Mouse (Mus musculus): ENCODE results near the gene Pard3b.

Pard3b gene

DNA sequence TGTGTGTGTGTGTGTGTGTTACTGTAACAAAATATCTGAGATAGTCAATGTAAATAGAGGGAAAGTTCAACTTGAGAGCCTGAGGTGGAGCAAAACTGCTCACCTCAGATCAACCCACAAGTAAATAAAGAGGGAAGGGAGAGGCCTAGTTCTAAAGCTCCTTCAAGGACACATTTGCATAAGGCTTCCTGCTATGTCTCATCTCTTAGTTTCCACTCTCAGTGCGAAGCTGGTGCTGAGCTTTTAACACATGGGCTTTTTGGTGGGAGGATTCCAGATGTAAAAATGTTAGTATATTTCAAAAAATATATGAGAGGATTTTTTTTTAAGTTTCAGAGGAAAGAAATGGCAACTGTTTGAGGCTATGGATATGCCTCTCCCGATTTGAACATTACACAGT is 294.9 kb downstream of the Pard3b start:
- DNase-seq: no peak

DNA sequence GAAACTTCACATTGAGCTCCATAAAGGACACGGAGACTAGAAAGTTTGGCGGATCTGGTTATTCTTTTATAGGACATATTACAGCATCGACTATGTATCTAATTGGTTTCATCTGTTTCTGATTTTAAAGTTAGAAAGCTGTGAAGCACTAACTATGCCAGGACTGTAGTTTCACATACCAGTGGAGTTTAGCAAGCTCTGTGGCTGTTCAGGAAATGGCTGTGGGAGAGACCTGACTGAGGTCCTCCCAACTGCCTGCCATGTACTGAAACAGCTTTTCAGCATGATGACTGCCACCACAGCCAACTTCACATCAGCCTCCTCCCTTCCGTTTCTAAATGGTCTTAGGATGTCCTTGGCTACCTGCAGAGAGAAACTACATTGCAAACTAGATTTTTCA is 296.1 kb downstream of the Pard3b start:
- no peak for DNase-seq

DNA sequence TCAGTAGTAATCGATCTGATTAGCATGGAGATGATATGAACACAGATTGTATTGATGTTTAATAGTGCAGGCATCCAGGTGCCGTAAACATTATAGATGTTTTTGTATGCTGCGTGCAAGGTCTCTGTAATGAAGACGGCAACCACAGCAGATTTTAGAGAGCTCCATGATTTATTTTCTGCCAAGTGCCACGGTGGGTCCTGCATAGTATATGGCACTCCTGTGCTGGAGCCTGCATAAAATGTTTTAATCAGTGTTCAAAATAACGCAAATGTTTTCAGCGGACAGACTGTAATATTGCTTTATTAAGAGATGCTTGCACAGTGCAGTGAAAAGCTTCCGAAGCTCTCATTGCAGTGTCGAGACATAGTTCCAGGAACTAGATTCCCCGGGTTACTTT is 301.3 kb downstream of the Pard3b start:
- no peak for DNase-seq

DNA sequence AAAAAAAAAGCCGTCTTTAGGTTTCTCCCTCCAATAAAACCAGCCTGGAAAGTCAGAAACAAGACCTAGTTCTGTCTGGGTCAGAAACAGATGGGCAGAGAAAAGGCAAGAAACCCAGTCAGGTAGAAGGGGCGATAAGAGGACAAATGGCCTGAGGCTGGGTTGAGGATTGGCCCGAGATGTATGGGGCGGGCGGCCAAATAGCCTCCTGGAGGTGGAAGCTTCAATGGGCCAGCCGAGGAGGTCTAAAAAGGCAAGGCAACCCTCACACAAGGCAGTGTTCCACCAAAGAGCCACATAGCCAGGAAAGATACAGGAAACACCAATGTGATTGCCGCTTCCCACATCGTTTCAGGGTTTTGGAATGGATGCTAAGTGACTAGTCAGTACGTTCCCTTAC is 322.9 kb downstream of the Pard3b start:
- no peak for DNase-seq

DNA sequence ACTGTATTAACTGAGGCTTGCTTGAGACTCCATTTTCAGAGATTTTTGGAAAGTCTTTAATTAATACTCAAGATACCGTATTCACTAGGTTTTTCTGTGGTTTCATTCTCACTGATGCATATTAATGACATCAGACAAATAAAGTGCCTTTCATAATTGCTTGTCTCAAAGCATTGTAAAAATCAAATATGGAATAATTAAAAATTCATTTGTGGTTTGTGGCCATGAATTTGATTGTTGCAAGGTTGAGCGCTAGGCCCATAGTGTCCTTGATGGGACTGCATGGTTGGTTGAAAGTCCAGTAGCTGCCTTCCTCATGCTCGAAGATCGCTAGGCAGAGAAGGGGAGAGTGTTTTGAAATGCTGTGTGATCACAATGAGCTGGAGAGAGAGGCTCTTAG is 323.9 kb downstream of the Pard3b start:
- no peak for DNase-seq

DNA sequence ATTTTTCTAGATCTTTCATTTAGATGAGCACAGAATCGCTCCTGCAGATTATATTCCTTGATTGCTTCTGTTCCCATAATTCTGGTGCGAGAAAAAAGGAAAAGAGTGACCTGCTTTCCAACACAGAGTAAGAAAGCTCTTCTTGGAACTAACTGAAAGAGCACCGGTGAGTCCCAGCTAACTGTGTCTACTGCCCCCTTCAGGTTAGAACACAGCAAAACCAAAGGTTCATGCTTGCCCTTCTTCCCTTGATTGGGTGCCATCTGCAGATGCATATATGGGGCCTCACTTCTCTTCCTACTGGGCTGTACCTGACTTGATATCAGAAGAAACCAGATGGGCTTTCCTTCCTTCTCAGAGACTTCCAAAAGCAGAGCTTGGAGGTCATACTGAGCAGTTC is 328.5 kb downstream of the Pard3b start:
- no peak for DNase-seq

DNA sequence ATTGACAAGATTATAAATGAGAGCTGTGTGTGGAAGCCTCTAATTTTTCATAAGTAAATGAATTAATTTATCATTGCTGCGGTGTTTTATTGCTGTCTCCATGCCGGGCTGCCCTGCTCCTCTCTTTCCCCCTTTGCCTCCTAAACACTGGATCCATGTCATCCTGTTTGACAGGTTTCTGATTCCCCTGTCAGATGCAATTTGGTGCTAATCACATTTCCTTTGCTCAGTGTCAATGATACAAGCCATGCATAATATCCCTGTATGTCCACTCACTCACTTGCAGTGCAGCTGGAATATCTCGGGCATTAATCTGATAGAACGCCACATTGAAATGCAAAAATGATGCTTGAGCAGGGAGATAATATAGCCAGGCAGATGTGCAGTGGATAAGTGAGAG is 329.2 kb downstream of the Pard3b start:
- no peak for DNase-seq

DNA sequence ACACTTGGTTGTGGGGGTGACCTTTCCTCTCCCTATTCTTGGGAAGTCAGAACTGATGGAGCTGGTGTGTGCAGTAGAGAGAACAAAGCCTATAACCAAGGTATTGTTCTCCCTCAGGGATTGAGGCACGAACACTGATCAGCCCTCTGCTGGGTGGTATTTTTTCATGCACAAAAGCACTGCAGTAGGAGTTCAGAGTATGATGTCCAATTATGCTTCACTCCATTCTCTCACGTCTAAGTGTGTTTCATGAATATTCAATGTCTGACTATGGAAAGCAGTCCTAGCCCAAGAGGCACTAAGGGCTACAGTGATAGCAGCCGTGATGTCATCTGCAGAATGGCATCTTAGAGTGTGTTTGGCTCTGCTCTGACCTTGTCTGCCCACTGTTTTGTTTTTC is 359.1 kb downstream of the Pard3b start:
- no peak for DNase-seq

DNA sequence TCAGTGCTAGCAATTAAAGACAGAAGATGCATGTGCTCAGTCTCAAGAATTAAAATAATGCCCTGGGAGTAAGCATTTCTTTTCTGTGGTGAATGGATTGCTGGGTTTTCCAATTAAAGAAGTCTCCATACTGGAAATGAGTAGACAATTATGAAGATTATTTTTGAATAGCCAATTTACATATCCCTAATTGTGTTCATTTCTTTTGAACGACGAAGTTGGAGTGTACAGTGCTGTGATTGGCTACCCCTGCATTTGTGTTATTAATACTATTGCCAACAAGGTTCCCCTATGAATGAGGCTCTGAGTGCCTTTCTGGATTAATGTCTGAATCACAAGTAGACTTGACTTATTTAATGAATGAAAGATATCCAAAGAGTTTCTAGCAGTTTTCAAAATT is 370.2 kb downstream of the Pard3b start:
- DNase-seq: no peak

DNA sequence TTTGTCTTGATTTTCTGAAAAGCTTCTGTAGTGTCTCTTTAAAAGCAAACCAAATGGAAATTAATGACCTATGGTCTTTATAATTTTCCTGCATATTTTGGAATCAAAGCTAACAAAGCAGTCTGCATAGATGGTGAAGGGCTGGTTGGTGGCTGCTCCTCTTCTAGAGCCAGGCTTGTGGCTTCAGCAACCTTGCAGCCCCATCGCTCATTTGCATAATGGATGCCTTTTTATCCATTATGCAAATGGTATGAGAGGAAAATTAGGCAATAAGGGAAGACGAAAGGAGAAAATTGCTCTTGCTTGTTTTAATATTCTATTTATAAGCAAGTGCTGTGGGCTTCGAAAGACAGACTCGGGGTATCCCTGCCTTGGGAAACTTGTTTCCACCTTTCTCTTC is 373.1 kb downstream of the Pard3b start:
- DNase-seq: no peak

DNA sequence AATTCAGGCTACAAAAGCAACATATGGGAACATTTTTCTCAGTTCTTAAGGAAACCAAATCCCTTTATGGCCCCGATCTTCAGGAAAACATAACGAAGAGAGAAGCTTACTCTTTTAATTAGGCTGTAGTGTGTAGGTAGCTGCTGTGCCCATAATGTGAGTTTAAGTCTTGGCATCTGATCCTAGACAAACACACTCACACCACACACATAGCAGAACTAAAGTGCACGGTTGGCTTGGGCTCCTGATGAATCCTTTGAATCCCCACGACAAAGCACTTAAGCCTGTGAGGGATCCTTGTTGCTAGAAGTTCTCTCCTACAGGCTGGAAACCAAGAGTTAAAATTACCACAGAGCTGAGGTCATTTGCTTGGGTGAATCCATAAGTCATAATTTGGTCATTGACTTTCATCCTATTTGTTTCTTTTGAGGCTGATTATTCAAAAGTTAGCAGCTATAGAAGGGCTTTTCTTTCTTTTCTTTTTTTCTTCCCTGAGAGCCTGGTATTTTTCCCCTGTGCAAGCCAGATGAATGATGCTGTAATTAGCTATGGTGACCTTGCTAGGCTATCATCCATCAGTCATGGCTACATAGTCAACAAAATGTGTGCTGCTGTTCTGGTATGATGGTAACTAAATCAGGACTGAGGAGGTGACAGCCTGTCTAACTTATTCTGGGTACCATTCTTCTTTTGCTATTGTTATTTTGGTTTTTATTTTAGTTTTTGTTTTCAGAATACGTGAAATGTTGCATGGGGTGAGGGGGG is 378.1 kb downstream of the Pard3b start:
- DNase-seq: no peak

DNA sequence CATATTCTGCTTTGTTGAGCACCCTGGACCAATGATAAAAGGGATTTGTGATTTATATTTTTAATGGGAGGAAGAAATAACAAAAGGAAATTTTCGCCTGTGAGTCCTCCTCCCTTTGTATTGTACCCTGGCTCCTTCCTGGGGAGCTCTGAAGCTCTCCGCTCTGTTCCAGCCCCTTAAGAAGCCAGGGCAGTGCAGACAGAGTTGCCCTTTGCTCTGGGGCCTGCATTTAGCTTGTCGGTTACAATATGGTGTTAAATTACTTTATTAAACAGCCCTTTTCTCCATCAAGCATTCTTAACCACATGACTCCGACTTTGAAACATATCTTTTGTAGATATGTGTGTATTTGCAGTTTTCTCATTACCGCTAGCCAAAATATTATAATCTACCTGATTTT is 379.7 kb downstream of the Pard3b start:
- no peak for DNase-seq

DNA sequence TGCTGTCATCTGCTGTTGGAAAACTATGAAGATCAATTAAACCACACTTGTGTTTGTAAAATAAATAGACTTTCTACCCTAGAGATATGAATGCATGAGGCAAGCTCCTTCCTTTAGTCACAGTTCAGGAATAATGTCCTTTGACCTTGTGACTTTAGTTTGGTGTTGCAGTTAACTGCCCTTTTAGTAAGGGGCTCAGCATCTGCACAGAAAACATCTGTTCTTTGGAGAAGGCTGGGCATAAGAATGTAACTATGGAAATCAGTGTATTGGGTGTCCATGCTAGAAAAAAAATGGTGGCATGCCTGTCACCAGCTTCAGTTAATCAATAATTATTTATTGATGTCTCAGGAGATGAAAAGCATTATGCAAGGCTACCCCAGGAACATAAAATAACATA is 381.1 kb downstream of the Pard3b start:
- DNase-seq: no peak

DNA sequence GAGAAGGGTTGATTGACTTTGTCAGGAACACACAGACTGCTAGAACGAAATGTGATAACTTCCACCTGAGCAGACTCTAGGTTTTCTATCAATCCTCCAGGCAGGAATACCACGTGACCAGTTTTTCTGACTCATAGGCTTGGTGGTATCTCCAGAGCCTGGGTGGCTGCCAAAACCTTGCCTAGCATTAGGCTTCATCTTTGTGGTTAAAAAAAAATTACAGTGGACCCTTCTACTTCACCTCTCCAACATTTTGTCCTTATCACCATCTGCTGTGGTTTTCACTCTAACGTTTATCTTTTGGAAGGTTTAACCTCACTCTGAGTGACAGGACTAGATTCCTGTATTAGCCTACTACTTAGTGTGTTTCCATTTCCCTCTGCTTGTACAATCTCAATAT is 403.1 kb downstream of the Pard3b start:
- DNase-seq: no peak

DNA sequence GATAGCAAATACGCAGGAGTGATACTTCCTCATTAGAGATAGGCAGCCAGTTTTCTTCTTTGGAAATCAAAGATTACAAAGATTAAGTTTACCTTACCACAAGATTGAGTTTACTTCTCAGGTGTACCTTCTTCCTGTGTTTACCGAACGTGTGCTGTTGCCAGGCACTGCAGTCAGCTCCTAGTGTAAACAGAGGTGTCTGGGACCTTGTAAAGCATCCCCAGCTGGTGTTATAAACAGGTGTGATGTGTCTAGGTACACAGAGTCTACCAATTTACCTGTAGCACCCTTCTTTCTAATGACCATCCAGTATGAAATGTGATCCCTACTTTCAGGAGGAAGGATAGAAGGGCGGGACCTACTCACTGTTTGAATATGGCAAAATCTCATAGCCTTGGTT is 410.0 kb downstream of the Pard3b start:
- DNase-seq: no peak

DNA sequence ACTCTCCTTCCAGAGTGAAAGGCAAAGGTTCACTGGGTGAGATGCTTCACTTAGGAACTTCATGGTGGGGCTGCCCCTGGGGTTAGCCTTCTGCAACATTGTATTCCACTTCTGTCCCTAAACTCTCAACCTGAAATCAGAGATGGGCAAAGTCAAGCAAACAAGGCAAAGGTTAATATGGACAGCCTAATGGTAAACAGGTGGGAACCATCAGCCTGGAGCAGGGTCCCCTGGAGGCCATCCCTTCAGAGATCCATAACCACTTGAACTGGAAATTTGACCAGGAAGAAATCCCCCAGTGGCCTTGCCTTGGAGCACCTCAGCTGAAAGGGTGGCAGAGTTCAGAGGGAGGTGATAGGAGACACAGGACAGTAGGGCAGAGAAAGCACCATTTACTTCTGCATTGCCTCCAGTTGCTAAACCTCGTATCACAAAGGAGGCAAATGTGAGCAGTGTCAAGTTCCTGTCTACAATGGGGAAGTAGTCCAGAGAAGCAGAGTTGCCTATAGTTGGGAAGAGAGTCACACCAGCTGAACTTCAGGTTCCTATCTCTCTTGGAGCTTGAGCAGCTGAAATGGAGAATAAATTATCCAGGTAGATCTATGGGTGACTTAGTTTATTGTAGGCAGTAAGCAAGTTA is 412.7 kb downstream of the Pard3b start:
- no peak for DNase-seq

DNA sequence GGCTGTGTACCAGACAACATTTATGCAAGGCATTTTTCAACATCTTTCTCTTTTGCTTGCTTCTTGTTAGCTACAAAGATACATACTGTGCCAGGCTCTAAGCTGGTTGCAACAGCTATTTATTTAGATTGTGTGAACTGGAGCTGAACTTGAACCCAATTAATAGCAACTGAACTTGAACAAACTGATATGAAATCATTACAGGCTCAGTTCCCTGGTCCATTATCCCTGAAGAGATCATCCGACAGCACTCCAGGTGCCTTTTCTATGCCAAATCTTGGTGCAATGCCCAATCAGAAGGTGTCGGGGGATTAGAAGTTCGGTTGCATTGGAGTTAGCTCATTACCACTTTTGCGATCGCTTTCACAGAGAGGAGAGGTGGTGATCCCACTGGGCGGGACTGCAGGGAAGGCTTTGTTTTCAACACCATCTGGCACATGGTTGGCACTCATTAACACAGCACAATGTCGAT is 414.6 kb downstream of the Pard3b start:
- no peak for DNase-seq

DNA sequence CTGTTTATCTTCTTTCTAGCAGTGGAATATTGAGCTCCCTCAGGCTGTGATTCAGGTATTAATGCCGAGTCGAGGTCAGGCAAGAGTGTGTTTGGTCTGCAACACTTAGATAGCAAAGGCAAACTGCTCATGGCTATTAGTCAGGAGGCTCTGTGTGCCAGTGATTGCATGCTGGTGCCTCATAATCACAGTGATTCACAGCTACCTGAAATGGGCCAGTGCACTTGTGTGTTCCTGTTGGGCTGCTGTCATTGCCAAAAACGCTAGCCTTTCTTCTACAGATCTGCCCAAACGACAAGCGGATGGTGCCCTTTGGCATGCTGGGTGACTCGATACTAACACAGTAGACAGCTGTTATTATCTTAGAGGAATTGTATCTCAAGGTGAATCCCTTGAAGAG is 416.7 kb downstream of the Pard3b start:
- DNase-seq: no peak

DNA sequence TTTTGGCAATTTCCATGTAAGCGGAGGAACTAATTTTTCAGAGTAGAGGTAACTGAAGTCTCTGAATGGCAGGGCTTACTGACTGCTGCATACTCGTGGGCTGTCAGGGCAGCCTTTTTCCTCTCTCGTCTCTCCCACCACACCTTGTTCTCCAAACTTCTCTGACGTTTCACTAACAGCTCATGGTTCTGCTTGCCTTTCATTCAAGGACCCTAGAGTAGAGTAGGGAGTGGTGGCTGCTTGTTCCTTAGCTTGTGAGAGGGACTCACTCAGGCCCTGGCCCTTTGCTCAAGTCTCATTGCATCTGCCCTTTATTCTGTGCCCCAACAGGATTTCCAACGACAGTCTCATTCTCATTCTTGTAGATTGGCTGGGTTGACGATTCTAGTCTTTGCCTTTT is 432.0 kb downstream of the Pard3b start:
- no peak for DNase-seq

DNA sequence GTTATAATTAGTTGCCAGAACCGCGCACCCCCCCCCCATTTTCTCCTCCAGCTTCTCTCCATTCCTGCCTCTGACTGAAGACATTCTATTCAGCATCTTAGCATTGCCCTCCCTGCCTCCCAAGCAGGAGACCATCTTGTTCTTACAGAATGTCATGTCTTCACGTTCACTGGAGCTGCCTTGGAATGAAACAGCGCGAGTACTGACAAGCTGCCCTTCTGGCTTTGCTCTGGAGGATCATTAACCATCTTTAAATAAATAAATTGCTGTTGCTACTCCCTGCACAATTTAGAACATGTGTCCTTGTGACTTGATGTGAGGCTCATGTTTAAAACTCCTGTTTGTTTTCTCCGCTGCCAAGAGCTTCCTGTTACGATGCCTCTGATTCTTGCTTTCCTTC is 432.5 kb downstream of the Pard3b start:
- no peak for DNase-seq

DNA sequence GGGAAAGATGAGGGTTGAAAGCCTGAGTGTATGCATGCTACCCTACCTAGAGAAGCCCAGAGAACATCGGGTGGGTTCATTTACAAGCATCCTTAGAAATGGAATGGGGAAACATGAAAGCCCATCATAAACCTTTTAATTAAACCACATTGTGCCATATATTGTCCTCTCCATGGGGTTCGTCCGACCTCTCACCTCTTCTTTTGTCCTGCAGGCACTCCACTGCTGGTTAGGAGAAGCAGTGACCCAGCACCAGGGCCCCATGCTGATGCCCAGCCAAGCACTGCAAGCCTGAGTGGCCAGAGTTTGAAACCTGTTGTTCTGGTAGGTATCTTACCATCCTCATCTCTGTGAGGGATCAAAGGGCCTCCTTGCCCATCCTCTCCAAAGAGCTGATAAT is 437.5 kb downstream of the Pard3b start:
- no peak for DNase-seq

DNA sequence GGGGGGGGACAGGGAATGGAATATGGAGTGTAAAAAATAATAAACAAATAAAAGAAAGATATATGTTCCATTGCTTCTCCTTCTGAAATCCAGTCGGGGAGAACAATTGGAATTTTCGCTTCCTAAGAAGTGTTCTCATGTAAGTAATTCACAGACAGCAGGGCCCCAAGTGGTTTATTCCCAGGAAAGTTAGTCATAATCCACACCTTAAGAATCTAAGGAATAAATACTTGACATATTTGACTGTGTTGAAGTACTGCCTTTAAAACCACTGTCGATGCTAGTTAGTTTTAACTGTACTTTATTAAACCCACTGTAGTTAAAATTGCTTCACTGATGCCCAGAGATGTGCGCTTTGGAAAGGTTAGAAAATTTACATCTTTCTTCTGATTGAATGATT is 442.5 kb downstream of the Pard3b start:
- DNase-seq: no peak

DNA sequence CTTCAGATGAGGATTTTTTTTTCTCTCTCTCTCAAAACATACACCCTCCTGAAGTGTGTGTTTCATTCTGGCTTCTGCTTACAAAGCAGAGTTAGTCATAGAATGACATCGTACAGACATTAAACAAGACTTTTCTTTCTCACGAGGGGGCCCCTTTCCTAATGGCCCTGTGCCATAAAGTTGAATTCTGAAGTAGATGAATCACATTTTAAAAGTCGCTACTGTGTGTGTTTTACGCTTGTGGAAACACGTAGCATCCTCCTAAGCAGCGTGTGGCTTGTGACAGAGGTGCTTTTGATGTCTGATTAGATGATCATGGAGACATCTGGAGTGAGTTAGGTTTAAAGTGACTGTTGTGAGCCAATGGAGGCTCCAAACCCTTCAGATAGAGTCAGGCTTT is 447.4 kb downstream of the Pard3b start:
- DNase-seq: no peak

DNA sequence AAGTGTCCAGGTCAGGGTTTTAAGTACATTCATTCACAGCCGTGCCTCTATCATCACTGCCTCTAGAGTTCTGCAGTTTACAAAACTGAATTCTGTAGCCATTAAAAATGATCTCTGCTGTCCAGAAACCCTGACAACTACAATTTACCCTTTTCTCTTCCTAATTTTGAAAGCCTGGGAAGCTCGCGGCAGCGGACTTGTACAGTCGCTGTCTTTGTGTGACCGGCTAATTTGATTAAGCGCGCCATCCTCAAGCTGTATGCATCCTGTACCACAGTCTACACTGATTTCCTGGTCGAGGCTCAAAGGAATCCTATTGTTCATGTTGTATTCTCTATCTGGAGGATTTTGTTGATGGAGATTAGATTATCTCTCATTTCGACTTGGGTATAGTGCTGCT is 448.8 kb downstream of the Pard3b start:
- no peak for DNase-seq

DNA sequence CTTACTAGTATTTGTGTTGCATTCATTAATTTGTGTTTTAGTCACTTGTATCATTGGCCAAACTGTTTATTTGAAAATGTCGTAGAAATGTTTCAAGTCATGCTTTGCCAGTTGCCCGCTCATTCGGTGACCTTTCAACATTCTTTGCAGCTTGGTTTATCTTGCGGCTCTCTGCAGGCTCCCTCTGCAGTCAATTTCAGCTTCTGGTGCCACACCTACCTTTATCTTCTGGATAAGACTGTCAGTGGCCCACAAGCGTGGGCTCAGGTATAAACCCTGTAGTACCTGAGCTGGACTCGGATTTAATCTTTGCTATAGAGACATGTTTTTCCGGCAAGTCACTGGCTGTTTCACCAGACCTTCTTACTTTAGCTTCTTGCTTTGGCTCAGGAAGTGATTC is 456.3 kb downstream of the Pard3b start:
- no peak for DNase-seq

All from right cerebral cortex, postnatal 25 days (tissue).